Mouse (Mus musculus) kidney, postnatal 14 days (tissue): ENCODE results near the gene Slc44a1.

Experiments
- DNase-seq: peaks from one replicate; pipeline ENCODE4 v3.0.0; 2022; ENCODE audit warnings: mixed read lengths

The Slc44a1 gene

GRCm38 (mm10) chr4:53474109-53474508 is 33.9 kb downstream of the Slc44a1 start:
- DNase-seq, result no peak

- no peak for DNase-seq
Observed at GRCm38 (mm10) chr4:53475230-53475952, 35.2 kb downstream of the Slc44a1 start.

- DNase-seq, result no peak
Observed at GRCm38 (mm10) chr4:53478644-53479043, 38.4 kb downstream of the Slc44a1 start.

GRCm38 (mm10) chr4:53487216-53488188 is 47.3 kb downstream of the Slc44a1 start:
- DNase-seq, result no peak

GRCm38 (mm10) chr4:53488803-53489202 is 48.6 kb downstream of the Slc44a1 start:
- DNase-seq, result no peak

- DNase-seq, result no peak
Observed at GRCm38 (mm10) chr4:53490371-53490770, 50.2 kb downstream of the Slc44a1 start.

- DNase-seq, result no peak
Observed at GRCm38 (mm10) chr4:53491269-53491668, 51.1 kb downstream of the Slc44a1 start.

GRCm38 (mm10) chr4:53495646-53496045 is 55.4 kb downstream of the Slc44a1 start:
- no peak for DNase-seq

GRCm38 (mm10) chr4:53502764-53503163 is 62.6 kb downstream of the Slc44a1 start:
- DNase-seq, result no peak

- peak; percentile 67 for DNase-seq
Observed at GRCm38 (mm10) chr4:53512131-53512916, 72.1 kb downstream of the Slc44a1 start.

GRCm38 (mm10) chr4:53513276-53514081 is 73.3 kb downstream of the Slc44a1 start:
- peak; percentile 62 for DNase-seq

- no peak for DNase-seq
Observed at GRCm38 (mm10) chr4:53516011-53516532, 75.9 kb downstream of the Slc44a1 start.

GRCm38 (mm10) chr4:53519429-53519828 is 79.2 kb downstream of the Slc44a1 start:
- no peak for DNase-seq

GRCm38 (mm10) chr4:53521028-53521427 is 80.8 kb downstream of the Slc44a1 start:
- DNase-seq, result no peak

- no peak for DNase-seq
Observed at GRCm38 (mm10) chr4:53522655-53523054, 82.4 kb downstream of the Slc44a1 start.

- no peak for DNase-seq
Observed at GRCm38 (mm10) chr4:53525503-53525902, 85.3 kb downstream of the Slc44a1 start.

GRCm38 (mm10) chr4:53525994-53526393 is 85.8 kb downstream of the Slc44a1 start:
- no peak for DNase-seq

- DNase-seq, result no peak
Observed at GRCm38 (mm10) chr4:53526446-53526845, 86.2 kb downstream of the Slc44a1 start.

- no peak for DNase-seq
Observed at GRCm38 (mm10) chr4:53535795-53536194, 95.6 kb downstream of the Slc44a1 start.

- no peak for DNase-seq
Observed at GRCm38 (mm10) chr4:53537101-53537500, 96.9 kb downstream of the Slc44a1 start.

- DNase-seq, result no peak
Observed at GRCm38 (mm10) chr4:53537539-53537938, 97.3 kb downstream of the Slc44a1 start.

- DNase-seq, result no peak
Observed at GRCm38 (mm10) chr4:53538600-53538999, 98.4 kb downstream of the Slc44a1 start.
